Mouse (Mus musculus) mouse trophoblast stem cell (cell line): ENCODE measurements around the gene Taar4.

Experiments
- in situ Hi-C, 2 experiments: fragments of 300-500 bp; cut with MseI, MboI; formaldehyde crosslinking; loops; 2 replicates in 1 of 2; 3 replicates in 1 of 2; pipeline ENCODE4 v1.15.1; 2025

Gene Taar4

DNA sequence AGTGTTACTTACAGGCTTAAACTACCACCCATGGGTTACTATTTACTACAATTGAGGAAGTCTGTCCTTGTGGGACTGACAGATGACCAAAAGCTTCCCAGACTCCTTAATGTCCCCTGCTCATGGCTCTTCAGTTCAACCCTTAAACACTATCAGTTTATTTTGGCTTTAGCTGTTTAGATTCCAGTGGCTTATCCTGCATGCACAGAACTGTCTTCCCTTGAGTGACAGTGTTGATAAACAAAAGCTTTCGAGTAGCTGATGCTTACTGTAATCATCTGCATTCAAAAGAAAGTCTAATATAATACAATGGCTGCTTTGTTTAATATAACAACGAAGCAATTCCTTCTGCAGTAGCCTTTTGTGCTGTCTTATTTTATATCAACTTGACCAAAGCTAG, 46.7 kb downstream of the Taar4 start:
- in situ Hi-C loops: no loop called here

GRCm38 (mm10) chr10:24008143-24008542, 47.8 kb downstream of the Taar4 start:
- in situ Hi-C loops: no loop called here
